Mouse (Mus musculus) stomach, postnatal 0 days (tissue): ENCODE data around the gene A1cf.

ENCODE experiments used
- CTCF ChIP-seq: IDR thresholded peaks from 2 replicates; pipeline ENCODE4 v1.5.1; 2016; ENCODE audit warnings: antibody characterized with exemption, low read depth, mild to moderate bottlenecking, moderate library complexity
- EP300 ChIP-seq: optimal IDR thresholded peaks from 2 replicates; pipeline ENCODE3; 2016; ENCODE audit warnings: antibody characterized with exemption

GRCm38 (mm10) chr19:31896711-31897110 lies 28.1 kb downstream of the A1cf start:
- TF ChIP-seq CTCF: no peak
- no peak for TF ChIP-seq EP300
